Mouse (Mus musculus) midbrain, embryonic 11.5 days (tissue): ENCODE measurements around the gene Rpl10a. TPM values are rescaled to one million over a fixed set of nuclear protein-coding genes. Genes with fewer than 3 reads are reported as not detected.

Experiments
- ATAC-seq: fragments of 200-750 bp; cut with Nextera tagmentation; 2 replicates; pipeline ENCODE4 v1.8.0; 2017; ENCODE audit warnings: moderate TSS enrichment, moderate library complexity; ENCODE audit not compliant: low FRiP score
- DNase-seq: peaks from one replicate; pipeline ENCODE4 v3.0.0; 2015; ENCODE audit warnings: low spot score; ENCODE audit errors: missing footprints
- H3K27ac ChIP-seq: fragments of 300-500 bp; sonication (generic); 2 replicates; pipeline ENCODE4 v1.5.1; 2014; ENCODE audit warnings: low read depth, low read length
- H3K27me3 ChIP-seq: fragments of 300-500 bp; sonication (generic); 2 replicates; pipeline ENCODE4 v1.6.1; 2014; ENCODE audit warnings: mild to moderate bottlenecking, low read length, moderate library complexity, mixed read lengths; ENCODE audit not compliant: control insufficient read depth, insufficient read depth
- H3K36me3 ChIP-seq: fragments of 300-500 bp; sonication (generic); 2 replicates; pipeline ENCODE4 v1.6.1; 2014; ENCODE audit warnings: mild to moderate bottlenecking, low read length, moderate library complexity, mixed read lengths; ENCODE audit not compliant: control insufficient read depth, insufficient read depth
- H3K4me1 ChIP-seq: fragments of 300-500 bp; sonication (generic); 2 replicates; pipeline ENCODE4 v1.6.1; 2014; ENCODE audit warnings: low read length; ENCODE audit not compliant: control insufficient read depth, insufficient read depth
- H3K4me2 ChIP-seq: fragments of 300-500 bp; sonication (generic); 2 replicates; pipeline ENCODE4 v1.6.1; 2014; ENCODE audit warnings: mild to moderate bottlenecking, moderate library complexity
- H3K4me3 ChIP-seq: fragments of 300-500 bp; sonication (generic); 2 replicates; pipeline ENCODE4 v1.5.1; 2014; ENCODE audit warnings: low read depth, low read length
- H3K9ac ChIP-seq: fragments of 300-500 bp; sonication (generic); 2 replicates; pipeline ENCODE4 v1.6.1; 2014; ENCODE audit warnings: low read length
- H3K9me3 ChIP-seq: fragments of 300-500 bp; sonication (generic); 2 replicates; pipeline ENCODE4 v1.6.1; 2016; ENCODE audit warnings: low read length; ENCODE audit not compliant: control insufficient read depth
- WGBS: fragments of 180-500 bp; shearing (Covaris S2); extraction: QIAGEN DNeasy Blood & Tissue Kit; methylation state at CpG from one replicate; pipeline ENCODE4 v1.1.7; 2014; 5-methylcytosine and 5-hydroxymethylcytosine counted together
- polyA plus RNA-seq: library from polyadenylated mRNA; unstranded; fragments of >200 nt; fragmentation: Nextera tagmentation; extraction: Ambion mirVana; gene quantifications from 2 replicates; pipeline ENCODE4 v1.2.1, GENCODE M21; 2014

Rpl10a gene
- polyA plus RNA-seq, 1 experiment from 2014 or later = 471 TPM

- H3K4me2 ChIP-seq = no peak overlapping the region
- no peak overlapping the region for H3K4me3 ChIP-seq
- H3K9ac ChIP-seq = no peak overlapping the region
- no peak for ATAC-seq
- H3K36me3 ChIP-seq = no peaks in the 10 kb centered on the region
- 76% methylated on average over 2 of the region's 2 CpGs for WGBS
- H3K9me3 ChIP-seq = no peaks in the 10 kb centered on the region
- DNase-seq = no peak
- peaks cover 13% of the 10 kb centered on the region for H3K27me3 ChIP-seq
- no peaks in the 10 kb centered on the region for H3K4me1 ChIP-seq
- H3K27ac ChIP-seq = no peak overlapping the region
Observed at GRCm38 (mm10) chr17:28371286-28371685, 43.0 kb downstream of the Rpl10a start.

GRCm38 (mm10) chr17:28371941-28372340 is 43.7 kb downstream of the Rpl10a start:
- DNase-seq (no peak), ATAC-seq (no peak)
- WGBS = 63% methylated on average over 1 of the region's 1 CpGs
- Histone ChIP-seq H3K4me2 (no peak overlapping the region), H3K27me3 (peaks cover 13% of the 10 kb centered on the region), H3K9ac (no peak overlapping the region), H3K36me3 (no peaks in the 10 kb centered on the region), H3K27ac (no peak overlapping the region), H3K9me3 (no peaks in the 10 kb centered on the region), H3K4me1 (no peaks in the 10 kb centered on the region), H3K4me3 (no peak overlapping the region)

GRCm38 (mm10) chr17:28373821-28374220 is 45.5 kb downstream of the Rpl10a start:
- H3K4me2 ChIP-seq = no peak overlapping the region
- no peak for ATAC-seq
- WGBS = 14% methylated on average over 10 of the region's 10 CpGs
- no peaks in the 10 kb centered on the region for H3K36me3 ChIP-seq
- no peak overlapping the region for H3K4me3 ChIP-seq
- no peaks in the 10 kb centered on the region for H3K9me3 ChIP-seq
- no peak overlapping the region for H3K9ac ChIP-seq
- H3K27ac ChIP-seq = no peak overlapping the region
- no peaks in the 10 kb centered on the region for H3K4me1 ChIP-seq
- H3K27me3 ChIP-seq = peaks cover 13% of the 10 kb centered on the region
- DNase-seq = peak; percentile 92

- Histone ChIP-seq H3K36me3 (no peaks in the 10 kb centered on the region), H3K9me3 (no peaks in the 10 kb centered on the region), H3K4me2 (no peak overlapping the region), H3K9ac (no peak overlapping the region), H3K4me3 (no peak overlapping the region), H3K4me1 (no peaks in the 10 kb centered on the region), H3K27me3 (peaks cover 13% of the 10 kb centered on the region), H3K27ac (no peak overlapping the region)
- 18% methylated on average over 16 of the region's 16 CpGs for WGBS
- ATAC-seq (no peak), DNase-seq (no peak)
Observed at GRCm38 (mm10) chr17:28374494-28374893, 46.2 kb downstream of the Rpl10a start.

- Histone ChIP-seq H3K9me3 (no peaks in the 10 kb centered on the region), H3K27ac (no peak overlapping the region), H3K4me2 (no peak overlapping the region), H3K4me3 (no peak overlapping the region), H3K27me3 (peaks cover 13% of the 10 kb centered on the region), H3K9ac (no peak overlapping the region), H3K4me1 (peaks cover 7% of the 10 kb centered on the region), H3K36me3 (no peaks in the 10 kb centered on the region)
- no peak for ATAC-seq
- 14% methylated on average over 17 of the region's 17 CpGs for WGBS
- DNase-seq = no peak
Observed at GRCm38 (mm10) chr17:28375592-28376061, 47.4 kb downstream of the Rpl10a start.

- Histone ChIP-seq H3K9me3 (no peaks in the 10 kb centered on the region), H3K27me3 (peaks cover 5% of the 10 kb centered on the region), H3K4me2 (no peak overlapping the region), H3K9ac (no peak overlapping the region), H3K4me3 (no peak overlapping the region), H3K36me3 (no peaks in the 10 kb centered on the region), H3K27ac (no peak overlapping the region), H3K4me1 (peaks cover 7% of the 10 kb centered on the region)
- DNase-seq = no peak
- no peak for ATAC-seq
- WGBS = 2% methylated on average over 6 of the region's 6 CpGs
Observed at GRCm38 (mm10) chr17:28380255-28380654, 52.0 kb downstream of the Rpl10a start.

Other genes with a start within 250 kb of the Rpl10a start
- 0.70 and 1.0 TPM in 2 replicates for gene Tcp11, start 247.8 kb upstream of the Rpl10a start, polyA plus RNA-seq
- gene Scube3, start 186.3 kb upstream of the Rpl10a start, polyA plus RNA-seq = 10.1 and 10.2 TPM in 2 replicates
- gene Zfp523, start 151.3 kb upstream of the Rpl10a start, polyA plus RNA-seq = 24.6 and 30.2 TPM in 2 replicates
- gene Def6, start 120.7 kb upstream of the Rpl10a start, polyA plus RNA-seq = 1.7 and 1.8 TPM in 2 replicates
- gene Ppard, start 95.8 kb upstream of the Rpl10a start, polyA plus RNA-seq = 1.7 and 1.8 TPM in 2 replicates
- 18.5 and 19.5 TPM in 2 replicates for gene Fance, start 15.0 kb upstream of the Rpl10a start, polyA plus RNA-seq
- gene Tead3, start 22.3 kb downstream of the Rpl10a start, polyA plus RNA-seq = 3.5 and 3.7 TPM in 2 replicates
- gene Tulp1, start 36.8 kb downstream of the Rpl10a start, polyA plus RNA-seq = 4.6 and 4.9 TPM in 2 replicates
- gene Fkbp5, start 189.1 kb downstream of the Rpl10a start, polyA plus RNA-seq = 9.8 and 10.9 TPM in 2 replicates
- not detected in 2 replicates for gene Armc12, start 202.3 kb downstream of the Rpl10a start, polyA plus RNA-seq
- not detected in 2 replicates for gene Clpsl2, start 220.9 kb downstream of the Rpl10a start, polyA plus RNA-seq
- gene Clps, start 232.3 kb downstream of the Rpl10a start, polyA plus RNA-seq = not detected in 2 replicates
- 1.4 and 2.0 TPM in 2 replicates for gene Lhfpl5, start 247.2 kb downstream of the Rpl10a start, polyA plus RNA-seq